In the genomic region with DNA sequence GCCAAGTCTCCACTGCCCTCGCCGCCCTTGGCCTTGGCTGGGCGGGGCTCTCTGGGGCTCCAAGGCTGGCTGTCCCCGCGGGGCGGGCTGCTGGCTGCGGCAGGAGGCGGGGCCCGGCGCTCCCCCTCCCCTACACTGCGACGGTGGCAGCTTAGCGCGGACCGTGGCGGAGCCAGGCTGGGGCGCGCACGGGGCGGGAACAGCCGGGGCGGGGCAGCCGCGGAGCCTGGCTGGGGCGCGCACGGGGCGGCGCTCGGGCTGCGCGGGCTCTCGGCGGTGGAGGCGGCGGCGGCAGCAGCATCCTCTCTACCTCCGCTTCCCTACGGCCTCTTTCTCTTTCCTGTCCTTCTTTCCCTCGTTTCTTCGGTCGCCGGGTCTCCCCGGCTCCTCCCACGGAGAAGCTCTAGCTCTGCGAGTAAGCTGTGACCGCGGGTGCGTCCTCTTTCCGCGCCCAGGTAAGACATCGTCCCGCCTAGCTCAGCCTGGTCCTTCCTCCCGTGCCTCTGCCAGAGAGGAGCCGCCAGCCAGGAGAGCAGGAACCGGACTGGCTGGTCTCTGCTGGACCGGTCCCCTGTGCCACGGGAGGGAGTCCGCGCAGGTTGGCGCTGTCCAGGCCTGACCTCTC, we compare ENCODE assay signal across 8 mouse cellular contexts. TPM values are rescaled to one million over a fixed set of nuclear protein-coding genes. Genes with fewer than 3 reads are reported as not detected.
A peak's percentile ranks its signal among the peaks of the same experiment; 100 is the strongest.
DNase-seq lines count a peak whose midpoint lies in the region; ATAC-seq and TF ChIP-seq lines count a peak whose summit lies in the region.

Gene Map2, plus strand, starts transcription at position 233 of the 625 bp plus-strand sequence.

- peak within 1 kb of the TSS; percentile 30; the same call in 1 of the 2 replicates for H3K9ac ChIP-seq in liver, postnatal 0 days (replicated peaks)
- peak within 1 kb of the TSS; percentile 61 for H3K9ac ChIP-seq in neural tube, embryonic 15.5 days (replicated peaks)

- H3K4me1 ChIP-seq in liver, postnatal 0 days (ENCODE audit: insufficient read depth) = 0 out of 2 replicates have a peak, but pooled peaks cover 3% of the 10 kb centered on the region
- H3K4me1 ChIP-seq in neural tube, embryonic 15.5 days = peaks cover 22% of the 10 kb centered on the region

- peak; percentile 95 for ATAC-seq in liver, postnatal 0 days
- peak; percentile 94 for ATAC-seq in neural tube, embryonic 15.5 days (ENCODE audit: low FRiP score)

- DNase-seq in Muller cell, postnatal 12 days (ENCODE audit: inconsistent ontology term) = peak; percentile 92
- peak; percentile 93 to 94 for DNase-seq in cerebellum, adult 18-20 months
- DNase-seq in forelimb bud, embryonic 11.5 days (ENCODE audit: low read depth, low spot score) = peak; percentile 54
- DNase-seq in heart, postnatal 36 days = peak; percentile 72 to 77
- DNase-seq in layer of hippocampus, adult 18-20 months (ENCODE audit: low spot score in 2 of 2) = peak; percentile 85 to 88
- peak; percentile 75 for DNase-seq in liver, postnatal 0 days
- DNase-seq in thymus, postnatal 0 days (ENCODE audit: low spot score) = peak; percentile 5

- no peak for TF ChIP-seq EP300 in liver, postnatal 0 days (IDR thresholded peaks at IDR 0.05; ENCODE audit: low read depth)

- peak within 1 kb of the TSS; percentile 78 for H3K4me2 ChIP-seq in liver, postnatal 0 days (ENCODE audit: low read depth, low read length)
- H3K4me2 ChIP-seq in neural tube, embryonic 15.5 days = peak within 1 kb of the TSS; percentile 70

- H3K27ac ChIP-seq in liver, postnatal 0 days (ENCODE audit: low read depth) = no peak within 1 kb of the TSS
- H3K27ac ChIP-seq in neural tube, embryonic 15.5 days (replicated peaks) = peak within 1 kb of the TSS; percentile 83

- H3K27me3 ChIP-seq in liver, postnatal 0 days (ENCODE audit: insufficient read depth, low read length) = no peaks in the 10 kb centered on the region
- H3K27me3 ChIP-seq in neural tube, embryonic 15.5 days (replicated peaks) = no peaks in the 10 kb centered on the region

- H3K9me3 ChIP-seq in liver, postnatal 0 days (ENCODE audit: low read length) = no peaks in the 10 kb centered on the region
- H3K9me3 ChIP-seq in neural tube, embryonic 15.5 days (replicated peaks) = no peaks in the 10 kb centered on the region

- H3K36me3 ChIP-seq in liver, postnatal 0 days (replicated peaks; ENCODE audit: insufficient read depth, low read length) = no peaks in the 10 kb centered on the region
- peaks cover 3% of the 10 kb centered on the region; the same call in 1 of the 2 replicates for H3K36me3 ChIP-seq in neural tube, embryonic 15.5 days

- intact Hi-C loops in heart, postnatal 36 days (cut with DNase I) = no loop called here

- under 1% methylated on average over 58 of the region's 61 CpGs for WGBS in liver, postnatal 0 days (ENCODE audit: insufficient replicate concordance)
- 0% methylated on average over 38 of the region's 61 CpGs for WGBS in neural tube, embryonic 15.5 days

- peak within 1 kb of the TSS; percentile 56 for H3K4me3 ChIP-seq in liver, postnatal 0 days (ENCODE audit: low read depth, low read length)
- H3K4me3 ChIP-seq in neural tube, embryonic 15.5 days (replicated peaks) = peak within 1 kb of the TSS; percentile 58

- no peak for TF ChIP-seq CTCF in liver, postnatal 0 days (IDR thresholded peaks at IDR 0.05; ENCODE audit: low read depth)

RNA-seq across cellular contexts. Expression of gene Map2, which starts in this region (rescaled TPM):
- total RNA-seq in heart, postnatal 36 days (2021) = 1 to 10 TPM; 3.0 to 3.6 TPM
- 1,000 to 10,000 TPM; 1,025 to 1,047 TPM for total RNA-seq in layer of hippocampus, adult 18-20 months (2021)
- polyA plus RNA-seq in liver, postnatal 0 days (2015; fragmentation: Nextera tagmentation; extraction: Ambion mirVana) = 0.51 and 0.66 TPM in 2 replicates
- 296 and 359 TPM in 2 replicates for polyA plus RNA-seq in neural tube, embryonic 15.5 days (2015; fragmentation: Nextera tagmentation; extraction: Ambion mirVana)
- polyA plus RNA-seq in thymus, postnatal 0 days (2015; fragmentation: Nextera tagmentation; extraction: Ambion mirVana) = 1.4 TPM in 2 replicates

Comparison
In these comparisons a context has a peak if more than half of its experiments do, and no peak if none do; other contexts are left out.
1. RNA of gene Map2 (total RNA-seq): 1,025 to 1,047 TPM in layer of hippocampus, adult 18-20 months; 3.0 to 3.6 TPM in heart, postnatal 36 days; every median in the first group is over 100 times any median in the second.
2. RNA of gene Map2 (polyA plus RNA-seq): 296 to 359 TPM in neural tube, embryonic 15.5 days; 1.4 TPM in thymus, postnatal 0 days and 0.51 to 0.66 TPM in liver, postnatal 0 days; every median in the first group is over 100 times any median in the second.
3. Peak in DNase-seq, ATAC-seq, H3K4me3 ChIP-seq, H3K9ac ChIP-seq and H3K4me2 ChIP-seq in liver, postnatal 0 days; RNA of the gene not detected or under 1 TPM.
4. DNase-seq: peak in every context shown above with its lines; median percentile 94 in cerebellum, adult 18-20 months; 92 in Muller cell, postnatal 12 days; 86 in layer of hippocampus, adult 18-20 months; 75 in liver, postnatal 0 days; 74 in heart, postnatal 36 days; 54 in forelimb bud, embryonic 11.5 days; 5 in thymus, postnatal 0 days.